Mouse (Mus musculus) CH12.LX (cell line): ENCODE measurements around the gene Tulp1. TPM values are rescaled to one million over a fixed set of nuclear protein-coding genes. Genes with fewer than 3 reads are reported as not detected.
A peak's percentile ranks its signal among the peaks of the same experiment; 100 is the strongest.

Experiments
- DNase-seq: peaks from one replicate; pipeline ENCODE4 v3.0.0-alpha.2; 2013; ENCODE audit errors: extremely low read depth
- H3K27ac ChIP-seq: 2 replicates; pipeline ENCODE4 v1.5.1; 2012; ENCODE audit warnings: low read depth, mild to moderate bottlenecking, control low read depth, moderate library complexity; ENCODE audit not compliant: insufficient read depth
- H3K27me3 ChIP-seq: replicated peaks from 2 replicates; pipeline ENCODE3; 2012; ENCODE audit warnings: inconsistent platforms
- H3K36me3 ChIP-seq, 2 experiments: replicated peaks in 1 of 2; 2 replicates each; pipeline versions ENCODE3 to v1.6.1; 2012; ENCODE audit warnings: inconsistent platforms in 1 of 2, low read length in 1 of 2, mild to moderate bottlenecking in 1 of 2, mixed read lengths in 1 of 2, moderate library complexity in 1 of 2; ENCODE audit not compliant: control insufficient read depth in 1 of 2, insufficient read depth in 1 of 2
- H3K4me1 ChIP-seq, 2 experiments: 2 replicates each; pipeline ENCODE4 v1.6.1; 2012; ENCODE audit warnings: inconsistent platforms in 1 of 2, moderate library complexity in 1 of 2; ENCODE audit not compliant: insufficient read depth in 2 of 2, control insufficient read depth in 1 of 2
- H3K4me2 ChIP-seq: 2 replicates; pipeline ENCODE4 v1.6.1; 2012; ENCODE audit warnings: low read depth, mild to moderate bottlenecking, control low read depth; ENCODE audit not compliant: poor library complexity, insufficient read depth, severe bottlenecking
- H3K4me3 ChIP-seq, 3 experiments: fragments of 150-350 bp in 1 of 3; sonication (generic) in 1 of 3; replicated peaks in 1 of 3; 2 replicates each; pipeline versions ENCODE3 to v1.5.1; 2011 to 2012; ENCODE audit warnings: low read depth in 2 of 3, low read length in 2 of 3, mild to moderate bottlenecking in 2 of 3, moderate library complexity in 2 of 3, control low read depth in 1 of 3, improper control_type of control experiment in 1 of 3, inconsistent platforms in 1 of 3, mixed read lengths in 1 of 3; ENCODE audit not compliant: poor library complexity in 1 of 3
- H3K79me2 ChIP-seq: replicated peaks from 2 replicates; pipeline ENCODE4 v1.6.1; 2012; ENCODE audit warnings: mild to moderate bottlenecking, moderate library complexity; ENCODE audit not compliant: control insufficient read depth, poor library complexity, insufficient read depth, severe bottlenecking; ENCODE audit errors: extremely low read depth
- H3K9ac ChIP-seq: 2 replicates; pipeline ENCODE4 v1.6.1; 2012; ENCODE audit warnings: low read depth, mild to moderate bottlenecking, control low read depth, moderate library complexity; ENCODE audit not compliant: insufficient read depth
- H3K9me3 ChIP-seq: replicated peaks from 2 replicates; pipeline ENCODE3; 2012; ENCODE audit warnings: low read length, inconsistent platforms, mixed read lengths
- CHD1 ChIP-seq: IDR thresholded peaks from 2 replicates; pipeline ENCODE4 v1.6.1; 2012; ENCODE audit warnings: low read depth, low read length, improper control_type of control experiment, inconsistent platforms
- CTCF ChIP-seq, 2 experiments: IDR thresholded peaks in 1 of 2; conservative IDR thresholded peaks in 1 of 2; 2 replicates each; pipeline ENCODE4 v1.5.1; 2011 to 2012; ENCODE audit warnings: low read depth in 2 of 2, low read length in 2 of 2, improper control_type of control experiment in 1 of 2, inconsistent platforms in 1 of 2, mild to moderate bottlenecking in 1 of 2, moderate library complexity in 1 of 2
- ETS1 ChIP-seq: conservative IDR thresholded peaks from 2 replicates; pipeline ENCODE4 v1.6.1; 2012; ENCODE audit warnings: low read depth, mild to moderate bottlenecking, inconsistent platforms, low read length, improper control_type of control experiment, moderate library complexity
- GABPA ChIP-seq: IDR thresholded peaks from 2 replicates; pipeline ENCODE4 v1.6.1; 2012; ENCODE audit warnings: low read depth, low read length, improper control_type of control experiment, inconsistent platforms; ENCODE audit not compliant: insufficient replicate concordance
- HCFC1 ChIP-seq: IDR thresholded peaks from 2 replicates; pipeline ENCODE4 v1.6.1; 2012; ENCODE audit warnings: low read depth, mild to moderate bottlenecking, inconsistent platforms, low read length, improper control_type of control experiment
- IRF4 ChIP-seq: IDR thresholded peaks from 2 replicates; pipeline ENCODE4 v1.6.1; 2014; ENCODE audit warnings: low read depth, mild to moderate bottlenecking, inconsistent platforms, low read length, improper control_type of control experiment
- KAT2A ChIP-seq: IDR thresholded peaks from 2 replicates; pipeline ENCODE4 v1.6.1; 2012; ENCODE audit warnings: low read length, improper control_type of control experiment, inconsistent platforms; ENCODE audit not compliant: insufficient replicate concordance
- MAFK ChIP-seq: IDR thresholded peaks from 2 replicates; pipeline ENCODE4 v1.6.1; 2011; ENCODE audit warnings: low read length, improper control_type of control experiment; ENCODE audit not compliant: insufficient replicate concordance
- MYC ChIP-seq: IDR thresholded peaks from 2 replicates; pipeline ENCODE4 v1.6.1; 2011; ENCODE audit warnings: low read depth, mild to moderate bottlenecking, improper control_type of control experiment, low read length
- NELFE ChIP-seq: IDR thresholded peaks from 2 replicates; pipeline ENCODE4 v1.6.1; 2011; ENCODE audit warnings: low read depth, low read length, improper control_type of control experiment
- PAX5 ChIP-seq: IDR thresholded peaks from 2 replicates; pipeline ENCODE4 v1.6.1; 2012; ENCODE audit warnings: low read length, inconsistent platforms, mixed read lengths
- POLR2AphosphoS2 ChIP-seq: IDR thresholded peaks from 2 replicates; pipeline ENCODE4 v1.6.1; 2011; ENCODE audit warnings: low read depth, low read length, improper control_type of control experiment
- RCOR1 ChIP-seq: conservative IDR thresholded peaks from 2 replicates; pipeline ENCODE4 v1.6.1; 2012; ENCODE audit warnings: low read depth, mild to moderate bottlenecking, inconsistent platforms, low read length, improper control_type of control experiment
- SMC3 ChIP-seq: IDR thresholded peaks from 2 replicates; pipeline ENCODE4 v1.6.1; 2011; ENCODE audit warnings: low read depth, low read length, improper control_type of control experiment
- USF1 ChIP-seq: IDR thresholded peaks from 2 replicates; pipeline ENCODE4 v1.6.1; 2014; ENCODE audit warnings: low read depth, mild to moderate bottlenecking, inconsistent platforms, low read length, improper control_type of control experiment
- USF2 ChIP-seq: conservative IDR thresholded peaks from 2 replicates; pipeline ENCODE4 v1.6.1; 2011; ENCODE audit warnings: low read depth, low read length, improper control_type of control experiment
- ZC3H11A ChIP-seq: IDR thresholded peaks from 2 replicates; pipeline ENCODE4 v1.6.1; 2012; ENCODE audit warnings: low read depth, mild to moderate bottlenecking, inconsistent platforms, low read length, improper control_type of control experiment
- ZKSCAN1 ChIP-seq: IDR thresholded peaks from 2 replicates; pipeline ENCODE4 v1.6.1; 2012; ENCODE audit warnings: low read depth, inconsistent platforms, low read length, improper control_type of control experiment, borderline replicate concordance
- ZMIZ1 ChIP-seq: IDR thresholded peaks from 2 replicates; pipeline ENCODE4 v1.6.1; 2012; ENCODE audit warnings: low read depth, mild to moderate bottlenecking, inconsistent platforms, low read length, improper control_type of control experiment
- ZNF384 ChIP-seq: IDR thresholded peaks from 2 replicates; pipeline ENCODE4 v1.6.1; 2012; ENCODE audit warnings: low read depth, low read length, improper control_type of control experiment, inconsistent platforms
- dilution Hi-C: fragments of 300-500 bp; cut with MboI; formaldehyde crosslinking; loops from 2 replicates; pipeline ENCODE4 v1.14.3; 2020; ENCODE audit warnings: low sequenced_read_pairs; ENCODE audit not compliant: extremely low pct_unique_long_range_greater_than_20kb, extremely low pct_ligation_motif_present
- in situ Hi-C: fragments of 300-500 bp; cut with MboI; formaldehyde crosslinking; loops from 3 replicates; pipeline ENCODE4 v1.14.3; 2019; ENCODE audit warnings: low sequenced_read_pairs, low pct_ligation_motif_present, low pct_unique_long_range_greater_than_20kb, mixed read lengths
- polyA plus RNA-seq: library from polyadenylated mRNA; unstranded; fragments of >175 nt; gene quantifications from 2 replicates; pipeline ENCODE4 v1.2.1, GENCODE M21; 2012; ENCODE audit warnings: low read depth; ENCODE audit not compliant: insufficient read length
- total RNA-seq, 2 experiments: library from RNA; depleted of rRNA; stranded (reverse); fragments of 300-350 nt in 1 of 2; fragments of >200 nt in 1 of 2; gene quantifications; 2 replicates each; pipeline ENCODE4 v1.2.3; 2012 to 2014

Gene Tulp1
- total and polyA plus RNA-seq, 3 experiments = not detected

- H3K36me3 ChIP-seq = peaks cover 21 to 65% of the 10 kb centered on the region in 2 experiments
- dilution Hi-C loops (no loop called here), in situ Hi-C loops (loop anchor here (5.0 kb wide), 1 partner anchor 112 kb away; no protein-coding TSS in a partner anchor)
These were observed 45.7 kb upstream of the Tulp1 start for GRCm38 (mm10) chr17:28410731-28411130.

GRCm38 (mm10) chr17:28408251-28408918 is 43.4 kb upstream of the Tulp1 start:
- Histone ChIP-seq H3K4me3 (peak overlapping the region in 2 of 3 experiments; percentile 25 to 32), H3K4me1 (peaks cover 3 to 16% of the 10 kb centered on the region in 2 experiments; a peak in 3 of 4 replicates), H3K9me3 (peaks cover 2% of the 10 kb centered on the region), H3K79me2 (no peaks in the 10 kb centered on the region), H3K4me2 (peak overlapping the region; percentile 82; the same call in 1 of the 2 replicates), H3K9ac (no peak overlapping the region; the same call in 1 of the 2 replicates), H3K27ac (peak overlapping the region; percentile 42; the same call in 1 of the 2 replicates), H3K27me3 (no peaks in the 10 kb centered on the region), H3K36me3 (peaks cover 22 to 59% of the 10 kb centered on the region in 2 experiments)
- peak in 1 of 2 experiments; percentile 28; a peak in 1 of 4 replicates for TF ChIP-seq CTCF (conservative IDR thresholded peaks at IDR 0.05 in 1 of 2, IDR thresholded peaks at IDR 0.05 in 1 of 2; ENCODE audit: low read depth in 2 of 2, low read length in 2 of 2)
- TF ChIP-seq MAFK = no peak
- peak; percentile 12 for DNase-seq
- in situ Hi-C loops (no loop called here), dilution Hi-C loops (no loop called here)

More at GRCm38 (mm10) chr17:28410731-28411130, 45.7 kb upstream of the Tulp1 start:
- DNase-seq = no peak
- Histone ChIP-seq H3K27me3 (no peaks in the 10 kb centered on the region), H3K9me3 (no peaks in the 10 kb centered on the region), H3K27ac (no peak overlapping the region), H3K4me3 (no peak overlapping the region), H3K9ac (no peak overlapping the region), H3K4me1 (peaks cover 3 to 16% of the 10 kb centered on the region in 2 experiments; a peak in 3 of 4 replicates), H3K79me2 (no peaks in the 10 kb centered on the region), H3K4me2 (no peak overlapping the region)
- TF ChIP-seq IRF4 (no peak), CTCF (conservative IDR thresholded peaks at IDR 0.05 in 1 of 2, IDR thresholded peaks at IDR 0.05 in 1 of 2; ENCODE audit: low read depth in 2 of 2, low read length in 2 of 2) (no peak), GABPA (no peak), USF2 (no peak), ZKSCAN1 (no peak), ZC3H11A (no peak), ZMIZ1 (no peak), ZNF384 (no peak), USF1 (no peak), NELFE (no peak), RCOR1 (no peak), MYC (no peak), ETS1 (no peak), POLR2AphosphoS2 (no peak), CHD1 (no peak), PAX5 (no peak), HCFC1 (no peak), KAT2A (no peak), SMC3 (no peak)
